ENCODE assay signal across 18 mouse cellular contexts in genomic region chr4:57920522-57920921, GRCm38 (mm10). TPM values are rescaled to one million over a fixed set of nuclear protein-coding genes. Genes with fewer than 3 reads are reported as not detected.
"Had no signal": no experiment of that assay in that cellular context is flagged by ENCODE, and none has a peak within 500 bp of the region (broad histone marks: within the 10 kb centered on the region; RNA-seq: fewer than 3 reads in every experiment).

No protein-coding gene starts in this region.

- H3K4me3 ChIP-seq: kidney, embryonic 15.5 days; left cerebral cortex, adult 2 months; limb, embryonic 12.5 days; limb, embryonic 15.5 days; midbrain, embryonic 13.5 days had no signal

- H3K9me3 ChIP-seq: kidney, embryonic 15.5 days; limb, embryonic 12.5 days; limb, embryonic 15.5 days; midbrain, embryonic 13.5 days had no signal

- ATAC-seq: lung, postnatal 0 days had no signal

- H3K4me2 ChIP-seq: limb, embryonic 15.5 days; liver, embryonic 11.5 days; lung, embryonic 14.5 days; midbrain, embryonic 13.5 days had no signal

- H3K27me3 ChIP-seq: kidney, embryonic 15.5 days; limb, embryonic 15.5 days had no signal

- DNase-seq: kidney, adult 8-10 months; kidney, postnatal 10 days; kidney, postnatal 36 days; layer of hippocampus, postnatal 36 days; liver, postnatal 0 days; lung, embryonic 14.5 days; right cerebral cortex, postnatal 4 days; thymus, postnatal 25 days had no signal

- H3K9ac ChIP-seq: kidney, embryonic 15.5 days; limb, embryonic 12.5 days; limb, embryonic 15.5 days; liver, embryonic 14.5 days; liver, postnatal 0 days; lung, embryonic 14.5 days; midbrain, embryonic 13.5 days had no signal

- H3K36me3 ChIP-seq: kidney, embryonic 15.5 days; limb, embryonic 12.5 days; limb, embryonic 15.5 days; midbrain, embryonic 13.5 days had no signal

- H3K27ac ChIP-seq: kidney, embryonic 15.5 days; left cerebral cortex, adult 2 months; limb, embryonic 12.5 days; limb, embryonic 15.5 days; liver, embryonic 14.5 days; macrophage; midbrain, embryonic 13.5 days; stomach, postnatal 0 days had no signal

RNA-seq across cellular contexts. Expression of gene D630039A03Rik, which starts 4.4 kb away (rescaled TPM):
- polyA plus RNA-seq: macrophage; midbrain, embryonic 13.5 days had no signal
